Mouse (Mus musculus) A20 (cell line): ENCODE results near the gene Eif4ebp2.

ENCODE experiments used
- DNase-seq: peaks from one replicate; pipeline ENCODE4 v3.0.0-alpha.2; 2011; ENCODE audit warnings: low read depth, low spot score

Gene Eif4ebp2

DNA sequence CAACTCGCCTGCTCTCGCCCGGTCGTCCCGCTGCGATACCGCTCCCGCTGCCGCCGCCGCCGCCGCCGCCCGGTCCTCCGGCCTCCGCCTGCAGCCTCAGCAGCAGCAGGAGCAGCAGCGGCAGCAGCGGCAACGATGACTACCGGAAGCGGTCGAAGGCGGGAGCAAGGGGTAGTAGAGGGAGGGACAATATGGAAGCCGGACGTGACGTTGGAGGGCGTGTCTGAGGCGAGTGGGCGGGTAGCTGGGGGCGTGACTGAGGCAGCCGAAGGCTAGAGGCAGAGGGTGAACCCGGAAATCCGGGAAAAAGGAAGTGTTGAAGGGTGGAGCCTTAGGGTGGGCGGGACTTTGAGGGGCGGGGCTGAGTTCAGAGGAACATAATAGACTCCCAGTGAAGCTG is at the start of gene Eif4ebp2:
Gene Eif4ebp2, minus strand, starts transcription at position 17 of the 400 bp plus-strand sequence.
- DNase-seq: peak; percentile 99

DNA sequence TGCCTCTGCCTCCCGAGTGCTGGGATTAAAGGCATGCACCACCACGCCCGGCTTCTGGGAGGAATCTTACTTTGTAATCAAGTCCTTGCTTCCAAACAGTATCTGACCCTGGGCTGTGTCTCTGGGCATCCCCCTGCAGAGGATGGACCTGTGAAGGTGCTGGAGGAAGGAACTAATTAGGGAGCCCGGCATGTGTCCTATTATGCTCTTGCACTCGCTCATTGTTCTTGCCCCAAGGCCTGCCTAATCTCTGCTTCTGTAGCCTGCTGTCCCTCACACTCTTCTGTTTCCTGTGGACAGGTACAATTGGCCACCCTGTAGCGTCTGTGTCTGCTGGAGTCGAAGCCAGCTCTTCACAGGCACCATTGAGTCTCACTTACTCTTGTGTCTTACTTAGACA is 48.3 kb upstream of the Eif4ebp2 start:
- DNase-seq: no peak

DNA sequence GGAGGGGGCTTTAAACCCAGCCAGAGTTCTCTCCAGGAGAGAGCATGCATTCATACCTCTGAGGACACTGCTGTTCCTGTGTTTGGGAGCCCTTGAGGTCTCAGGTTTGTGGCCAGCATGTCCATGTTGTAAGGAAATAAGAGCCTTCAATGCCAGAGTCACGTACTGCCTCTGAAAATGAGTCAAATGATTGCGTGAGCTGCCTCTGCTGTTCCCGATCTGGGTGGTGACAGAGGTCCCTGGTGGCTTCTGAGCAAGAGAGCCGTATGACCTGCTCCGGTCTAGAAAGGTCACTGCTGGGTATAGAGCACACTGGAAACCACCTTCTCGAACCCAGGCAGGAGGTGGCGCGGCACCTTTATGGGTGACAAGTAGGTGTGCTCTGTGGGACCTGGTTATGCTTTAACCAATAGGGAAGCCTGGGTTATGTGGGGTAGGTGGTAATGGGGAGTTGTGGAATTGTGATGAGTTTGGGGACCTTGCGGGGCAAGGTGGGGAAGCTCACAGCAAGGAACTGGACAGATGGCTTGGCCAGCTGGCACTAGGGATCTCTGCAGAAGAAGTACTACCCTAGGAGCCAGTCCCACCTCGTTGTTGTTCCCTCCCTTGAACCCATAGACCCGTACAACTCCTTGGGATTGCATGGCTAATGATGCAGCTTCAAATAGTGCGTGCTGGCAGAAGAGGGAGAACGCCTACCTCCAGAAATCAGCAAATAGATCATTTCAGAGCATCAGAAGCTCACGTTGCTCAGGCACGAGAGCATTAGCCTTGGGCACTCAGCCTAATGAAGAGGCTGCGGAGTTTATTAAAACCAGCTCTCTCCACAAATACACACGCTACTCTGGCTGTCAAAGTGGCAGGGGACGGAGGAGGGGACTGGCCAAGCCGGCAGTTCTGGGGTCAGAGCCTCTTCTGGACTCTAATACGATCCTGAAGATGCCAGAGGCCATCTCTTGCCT is 47.3 kb upstream of the Eif4ebp2 start:
- DNase-seq: no peak

DNA sequence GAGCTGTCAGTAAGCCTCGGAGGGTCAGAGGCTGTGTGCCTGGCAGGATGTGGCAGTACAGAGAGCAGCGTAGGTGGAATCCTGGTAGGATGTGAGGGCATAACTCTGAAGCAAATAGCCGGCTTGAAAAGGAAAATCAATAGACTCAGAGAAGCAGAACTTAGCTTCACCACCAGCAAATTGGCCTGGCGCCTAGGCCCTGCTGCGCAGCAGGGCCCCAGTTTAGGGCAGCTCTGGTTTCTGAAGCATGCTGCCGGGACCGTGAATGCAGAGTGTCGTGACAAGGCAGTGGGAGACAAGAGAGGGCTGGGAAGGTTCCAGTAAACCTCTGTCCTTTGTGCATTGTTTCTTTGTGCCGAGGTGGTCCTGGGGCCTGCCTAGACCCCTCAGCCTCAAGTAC is 43.8 kb upstream of the Eif4ebp2 start:
- DNase-seq: no peak

DNA sequence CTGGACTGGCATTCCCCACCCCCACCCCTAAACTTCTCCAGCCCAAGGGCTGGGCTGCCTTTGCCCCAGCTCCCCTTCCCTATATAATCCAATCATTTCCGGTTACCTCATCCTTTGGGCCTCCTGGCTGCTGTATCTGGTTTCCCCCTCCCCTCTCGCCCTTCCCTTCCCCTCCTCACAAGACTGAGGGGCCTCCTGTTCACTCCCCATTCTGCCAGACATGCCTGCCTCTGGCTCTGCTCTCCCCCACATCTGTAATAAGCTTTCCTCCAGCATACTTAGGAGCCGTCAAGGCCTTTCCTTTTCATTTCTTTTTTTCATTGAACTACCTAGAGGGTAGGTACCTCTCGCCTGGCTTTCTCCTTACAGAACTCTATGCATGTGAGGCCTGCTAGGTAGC is 43.0 kb upstream of the Eif4ebp2 start:
- no peak for DNase-seq

DNA sequence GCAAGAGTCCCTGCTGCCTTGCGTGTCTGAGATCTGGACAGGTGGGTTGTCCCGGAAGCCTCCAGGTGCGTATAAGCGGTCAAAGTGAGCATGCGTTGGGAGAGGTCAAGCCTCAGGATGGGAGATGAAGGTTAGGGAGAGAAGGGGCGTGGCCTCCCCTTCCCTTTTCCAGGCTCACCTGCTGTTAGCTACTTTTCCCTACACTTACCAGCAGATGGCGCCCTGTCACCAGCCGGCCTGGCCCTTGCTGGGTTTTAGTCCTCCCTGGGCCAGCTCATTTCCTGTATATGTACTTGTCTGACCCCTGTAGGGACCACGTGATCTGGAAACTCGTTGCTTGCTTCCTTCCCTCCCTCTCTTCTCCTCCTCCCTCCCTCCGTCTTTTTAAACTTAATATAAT is 39.6 kb upstream of the Eif4ebp2 start:
- DNase-seq: peak; percentile 87

DNA sequence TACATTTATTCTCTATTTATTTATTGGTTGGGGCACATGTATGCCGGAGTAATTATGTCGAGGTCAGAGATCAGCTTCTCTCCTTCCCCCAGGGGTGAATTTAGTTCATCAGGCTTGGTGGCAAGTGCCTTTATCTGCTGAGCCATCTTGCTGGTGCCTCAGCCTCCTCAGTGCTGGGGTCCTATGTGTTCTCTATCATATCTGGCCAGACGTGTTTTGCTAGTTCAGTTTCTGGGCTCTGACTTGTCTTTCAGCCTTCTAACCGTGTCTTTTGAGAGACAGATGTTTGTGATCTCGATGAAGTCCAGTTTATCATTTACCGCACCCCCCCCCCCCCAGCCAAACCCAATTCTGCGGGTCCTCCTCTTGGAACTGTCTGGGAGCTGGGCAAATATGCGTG is 39.1 kb upstream of the Eif4ebp2 start:
- no peak for DNase-seq

DNA sequence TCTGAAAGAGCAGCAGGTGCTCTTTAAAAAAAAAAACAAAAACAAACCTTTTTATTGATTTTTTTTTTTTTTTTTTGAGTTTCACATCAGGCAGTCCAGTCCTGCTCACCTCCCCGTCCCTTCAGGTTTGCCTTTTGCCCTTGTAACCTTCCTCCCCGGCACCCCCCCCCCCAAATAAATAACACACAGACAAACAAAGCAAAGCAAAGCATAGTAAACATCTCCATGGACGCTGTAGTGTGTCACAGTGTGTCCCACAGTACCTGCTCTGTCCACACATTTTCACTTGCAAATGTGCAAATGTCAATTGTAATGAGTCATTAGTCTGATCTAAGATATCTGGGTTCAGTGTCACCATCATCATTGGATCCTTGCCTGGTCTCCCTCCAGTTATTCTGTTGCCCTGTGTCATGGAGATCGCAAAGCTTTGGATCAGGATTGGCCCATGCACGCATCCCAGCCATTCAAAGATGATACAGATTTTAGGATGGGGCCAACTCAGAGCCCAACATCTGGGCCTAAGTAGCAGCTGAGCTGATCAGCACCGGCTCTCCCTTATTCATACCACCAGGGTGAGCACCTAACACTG is 36.2 kb upstream of the Eif4ebp2 start:
- no peak for DNase-seq

DNA sequence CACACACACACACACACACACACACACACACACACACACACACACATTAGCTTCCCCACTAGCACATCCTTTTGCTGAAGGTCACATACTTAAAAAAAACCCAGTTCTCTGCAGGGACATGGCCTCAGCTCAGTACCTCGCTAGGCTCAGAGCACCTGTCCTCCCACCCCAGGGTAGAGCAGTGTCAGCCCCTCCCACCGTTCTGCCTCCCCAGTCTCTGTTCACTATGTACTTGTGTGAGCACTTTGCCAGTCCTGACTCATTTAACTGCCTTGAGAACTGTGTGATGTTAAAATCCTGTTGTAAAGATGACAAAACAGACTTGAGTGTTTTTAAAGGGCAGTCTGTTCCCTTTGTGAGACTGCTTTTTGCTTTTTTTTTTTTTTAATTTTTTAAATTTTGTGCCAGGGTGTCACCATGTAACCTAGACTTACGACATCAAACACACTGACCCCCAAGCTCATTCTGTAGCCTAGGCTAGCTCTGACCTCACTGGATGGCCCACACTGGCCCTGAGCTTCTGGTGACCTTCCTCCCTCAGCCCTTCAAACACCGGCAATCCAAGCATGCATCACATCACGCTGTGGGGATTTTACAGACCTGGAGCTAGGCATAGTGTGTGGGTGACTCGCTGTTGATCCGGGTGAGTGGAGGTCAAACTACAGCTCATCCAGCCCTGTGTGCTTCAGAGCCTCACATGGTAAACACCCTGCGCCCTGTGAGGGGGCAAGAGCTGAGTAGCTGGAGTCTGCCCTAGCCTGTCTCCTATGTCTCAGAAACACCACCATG is 34.3 kb upstream of the Eif4ebp2 start:
- no peak for DNase-seq

DNA sequence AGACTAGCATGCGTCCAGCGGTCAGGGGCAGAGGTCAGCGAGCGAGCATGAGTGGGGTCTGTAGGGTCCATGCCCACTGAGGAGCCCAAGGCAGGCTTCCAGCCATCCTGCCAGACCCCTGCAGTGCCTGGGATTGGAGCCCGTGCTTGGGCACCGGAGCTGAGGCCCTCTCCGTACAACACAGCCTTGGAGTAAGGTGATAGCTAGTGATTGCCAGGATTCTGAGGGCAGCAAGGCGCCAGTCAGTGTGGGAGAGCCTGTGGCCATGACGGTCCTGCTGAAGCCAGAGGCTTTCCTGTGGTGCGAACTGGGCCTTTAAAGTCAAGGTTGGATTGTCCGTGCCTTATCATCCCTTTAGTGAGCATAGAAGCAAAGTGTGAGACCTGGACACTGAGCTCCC is 32.3 kb upstream of the Eif4ebp2 start:
- DNase-seq: no peak

DNA sequence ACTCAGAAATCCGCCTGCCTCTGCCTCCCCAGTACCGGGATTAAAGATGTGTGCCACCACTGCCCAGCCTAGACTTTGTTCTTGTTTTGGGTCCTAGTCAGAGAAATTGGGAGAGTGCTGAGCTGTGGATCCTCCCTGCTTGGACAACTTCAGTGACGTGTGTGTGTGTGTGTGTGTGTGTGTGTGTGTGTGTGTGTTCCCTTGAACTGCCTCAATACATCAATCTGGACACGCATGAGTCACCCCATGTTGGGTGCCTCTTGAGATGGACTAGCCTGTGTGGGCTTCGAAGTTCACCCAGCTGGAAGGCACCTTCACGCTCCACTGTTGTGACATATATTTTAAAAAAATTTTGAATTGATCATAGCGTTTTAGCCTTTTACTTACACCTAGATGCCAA is 30.3 kb upstream of the Eif4ebp2 start:
- no peak for DNase-seq

DNA sequence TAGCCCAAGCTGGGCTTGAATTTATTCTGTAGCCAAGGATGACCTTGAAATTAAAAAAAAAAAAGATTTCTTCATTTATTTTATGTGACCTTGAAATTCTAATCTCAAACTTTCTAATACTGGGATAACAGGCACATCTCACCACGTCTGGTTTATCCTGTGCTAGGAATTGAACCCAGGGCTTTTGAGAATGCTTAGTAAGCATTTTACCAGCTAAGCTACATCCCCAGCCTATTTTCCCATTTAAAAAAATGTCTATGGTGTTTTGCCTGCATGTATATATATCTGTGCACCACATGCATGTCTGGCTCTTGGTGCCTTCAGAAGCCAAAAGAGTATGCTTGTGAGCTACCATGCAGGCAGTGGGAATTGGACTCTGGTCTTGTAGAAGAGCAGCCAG is 28.0 kb upstream of the Eif4ebp2 start:
- DNase-seq: no peak

DNA sequence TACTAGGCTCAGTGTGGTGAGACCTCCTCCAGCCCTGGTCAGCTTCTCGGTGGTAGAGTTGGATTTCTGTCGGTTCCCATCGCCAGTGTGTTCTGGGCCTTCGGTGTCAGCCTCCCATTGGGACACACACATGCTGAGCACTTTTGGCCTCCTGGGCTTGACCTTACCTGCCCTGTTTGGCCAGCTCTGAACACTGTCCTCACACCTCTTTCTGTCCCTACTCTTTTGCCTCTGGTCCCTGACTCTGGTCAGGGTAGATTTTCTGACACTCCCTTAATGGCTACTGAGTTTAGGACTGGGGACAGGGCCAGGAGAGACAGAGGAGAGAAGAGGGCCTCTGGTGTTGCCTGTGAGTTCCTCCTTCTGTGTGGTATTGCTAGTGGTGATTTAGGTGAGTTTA is 27.5 kb upstream of the Eif4ebp2 start:
- no peak for DNase-seq

DNA sequence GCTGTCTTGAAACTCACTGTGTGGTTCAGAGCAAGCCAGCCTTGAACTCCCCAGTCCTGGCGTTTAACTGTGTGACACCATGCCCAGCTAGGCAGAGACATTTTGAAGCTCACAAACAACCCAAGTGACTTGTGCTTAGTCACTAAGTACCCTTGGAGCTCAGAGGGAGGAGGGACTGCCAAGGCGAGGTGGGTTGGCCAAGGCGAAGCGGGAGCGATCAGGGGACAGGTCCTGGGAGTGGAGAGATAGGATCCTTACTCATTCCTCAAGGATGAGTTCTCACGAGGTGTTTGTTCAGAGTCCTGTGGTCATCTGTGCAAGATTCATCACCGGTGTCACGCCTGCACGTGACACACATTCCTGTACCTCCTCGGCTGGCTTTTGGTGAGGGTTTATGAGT is 27.0 kb upstream of the Eif4ebp2 start:
- no peak for DNase-seq

DNA sequence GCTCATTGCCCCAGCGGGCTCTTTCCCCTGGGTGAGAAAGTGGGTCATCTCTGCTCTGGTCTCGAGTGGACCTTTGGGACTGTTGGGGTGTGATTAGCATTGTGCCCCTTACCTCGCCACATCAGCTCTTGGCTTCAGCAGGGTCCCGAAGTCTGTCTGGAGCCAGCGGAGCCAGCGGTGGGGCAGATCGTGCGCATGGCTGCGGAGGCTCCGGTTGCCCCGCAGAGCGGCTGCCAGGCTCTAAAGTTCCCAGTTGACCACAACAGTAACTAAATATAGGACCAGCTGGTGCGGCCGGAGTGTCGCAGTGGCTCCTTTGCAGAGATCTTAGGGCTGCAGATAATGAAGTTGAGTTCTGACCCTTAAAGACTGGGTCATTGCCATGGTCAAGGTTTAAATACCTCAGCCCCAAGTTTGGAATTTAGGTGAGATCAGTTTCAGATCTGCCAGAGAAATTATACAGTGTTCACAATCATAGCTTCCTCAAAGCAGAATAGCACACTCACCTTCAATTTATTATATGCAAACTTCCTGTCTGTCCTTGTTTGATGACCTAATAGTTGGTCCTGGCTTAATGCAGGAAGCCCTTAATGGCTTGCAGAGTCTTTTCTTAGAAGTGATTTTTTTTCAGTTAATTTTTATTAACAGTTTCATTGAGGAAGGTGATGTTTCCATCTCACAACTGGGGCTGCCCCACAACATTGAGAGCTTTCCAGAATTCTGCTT is 24.1 kb upstream of the Eif4ebp2 start:
- DNase-seq: peak; percentile 14

DNA sequence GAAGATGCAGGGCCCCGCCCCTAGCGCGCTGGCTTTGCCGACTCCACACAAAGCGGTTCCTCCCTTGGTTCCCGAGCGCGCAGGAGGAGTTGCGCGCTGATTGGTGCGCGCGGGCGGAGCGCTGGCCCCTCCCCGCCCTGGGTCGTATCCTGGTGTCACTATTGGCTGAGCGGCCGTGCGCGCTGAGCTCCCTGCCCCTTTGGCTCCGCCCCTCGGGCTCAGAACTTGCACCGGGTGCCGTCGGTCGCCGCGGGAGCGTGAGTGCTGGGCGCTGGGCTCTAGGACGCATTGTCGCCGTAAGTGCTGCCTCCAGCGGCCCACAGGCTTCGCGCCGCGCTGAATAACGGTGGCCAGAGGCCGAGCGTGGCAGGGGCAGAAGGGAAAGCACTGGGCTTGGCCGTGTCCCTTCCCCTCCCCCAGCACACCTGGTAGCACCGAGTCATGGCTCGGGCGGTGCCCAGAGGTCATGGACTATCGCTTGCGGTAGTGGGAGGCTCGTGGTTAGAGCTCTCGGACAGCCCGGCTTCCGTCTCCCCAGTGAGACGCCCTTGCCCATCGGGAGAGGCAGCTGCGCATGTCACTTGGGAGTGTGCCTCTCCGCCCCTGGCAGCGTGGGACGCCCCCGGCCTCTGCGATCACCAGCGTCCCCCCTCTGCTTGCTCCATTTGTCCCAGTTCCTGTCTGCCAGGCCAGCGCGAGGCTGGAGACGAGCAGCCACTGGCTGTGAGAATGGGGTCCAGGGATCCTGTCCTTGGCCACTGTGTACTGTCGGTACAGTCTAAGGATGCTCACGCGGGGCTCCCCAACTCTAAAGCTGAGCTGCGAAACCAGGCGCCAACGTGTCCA is 23.4 kb upstream of the Eif4ebp2 start, which contains the start of gene Lrrc20:
Gene Lrrc20, plus strand, starts transcription at position 208 of the 846 bp plus-strand sequence.
- peak; percentile 98 for DNase-seq

DNA sequence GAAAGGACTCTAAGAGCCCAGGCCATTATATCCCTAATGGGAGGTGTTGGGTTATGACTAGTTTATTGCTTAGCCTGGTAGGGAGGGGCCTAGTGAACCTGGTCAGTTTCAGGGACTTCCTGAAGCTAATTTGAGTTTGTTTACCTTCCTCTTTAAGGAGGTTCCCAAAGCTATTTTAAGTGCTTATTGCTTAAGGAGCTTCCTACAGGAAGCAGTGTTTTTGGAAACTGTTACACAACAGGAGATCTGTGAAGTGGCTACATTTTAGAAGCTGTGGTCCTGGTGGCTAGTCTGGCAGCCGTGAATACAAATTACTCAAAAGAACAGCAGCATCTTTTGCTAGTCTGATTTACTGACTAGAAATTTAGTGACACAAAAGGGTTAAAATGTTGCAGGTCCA is 21.9 kb upstream of the Eif4ebp2 start:
- DNase-seq: no peak

DNA sequence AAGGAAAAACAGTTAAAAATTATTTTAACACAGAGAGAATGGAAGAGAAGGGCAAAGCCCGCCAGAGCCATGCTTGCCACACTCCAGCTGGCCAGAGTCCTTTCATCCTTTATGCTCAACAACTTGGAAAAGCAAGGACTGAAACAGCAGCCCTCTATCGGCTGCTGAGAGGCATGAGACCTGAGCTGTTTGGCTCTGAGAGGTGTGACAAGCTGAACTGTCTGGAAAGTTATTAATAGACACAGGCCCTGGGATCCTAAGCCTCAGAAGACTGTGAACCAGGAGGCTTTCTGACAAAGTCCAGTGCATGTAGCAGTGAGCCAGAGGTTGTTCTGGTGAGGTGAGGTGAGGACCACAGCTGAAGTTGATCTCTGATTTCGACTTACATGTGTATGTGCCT is 21.2 kb upstream of the Eif4ebp2 start:
- DNase-seq: no peak

DNA sequence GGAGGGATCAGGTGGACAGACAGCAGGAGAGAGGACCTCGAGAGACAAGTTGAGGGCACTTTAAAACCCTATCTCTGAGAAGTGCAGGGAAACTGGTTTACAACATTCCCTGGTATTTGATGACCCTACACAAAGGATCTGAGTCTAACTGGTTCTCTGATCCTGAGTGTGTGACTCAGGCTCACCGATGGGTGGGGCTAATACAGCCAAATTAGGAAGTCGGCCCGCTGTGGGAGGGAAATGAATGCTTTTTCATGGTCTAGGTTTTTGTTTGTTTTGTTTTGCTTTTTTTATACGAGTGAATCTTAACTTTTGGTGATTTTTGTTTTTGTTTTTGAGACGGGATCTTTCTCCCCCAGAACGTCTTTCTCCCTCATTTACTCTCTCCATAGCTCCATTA is 16.4 kb upstream of the Eif4ebp2 start:
- peak; percentile 56 for DNase-seq

DNA sequence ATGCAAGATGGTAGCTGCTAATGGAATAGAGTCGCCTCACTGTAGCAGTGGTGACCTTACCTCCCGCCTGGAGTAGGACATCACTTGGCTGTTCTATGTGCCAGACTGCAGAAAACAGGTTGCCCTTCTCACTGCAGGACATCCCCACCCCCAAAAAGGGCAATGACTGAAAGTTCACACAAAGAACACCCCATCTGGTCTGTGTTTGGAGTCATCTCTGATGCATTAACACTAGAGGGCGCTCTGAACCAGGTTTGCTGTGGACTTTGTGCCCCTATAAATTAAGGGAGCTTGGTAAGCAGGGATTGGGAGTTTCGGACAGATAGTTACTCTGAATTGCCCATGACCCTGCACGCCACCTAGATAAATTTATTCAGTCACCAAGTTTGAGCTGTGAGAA is 14.4 kb upstream of the Eif4ebp2 start:
- DNase-seq: peak; percentile 75

DNA sequence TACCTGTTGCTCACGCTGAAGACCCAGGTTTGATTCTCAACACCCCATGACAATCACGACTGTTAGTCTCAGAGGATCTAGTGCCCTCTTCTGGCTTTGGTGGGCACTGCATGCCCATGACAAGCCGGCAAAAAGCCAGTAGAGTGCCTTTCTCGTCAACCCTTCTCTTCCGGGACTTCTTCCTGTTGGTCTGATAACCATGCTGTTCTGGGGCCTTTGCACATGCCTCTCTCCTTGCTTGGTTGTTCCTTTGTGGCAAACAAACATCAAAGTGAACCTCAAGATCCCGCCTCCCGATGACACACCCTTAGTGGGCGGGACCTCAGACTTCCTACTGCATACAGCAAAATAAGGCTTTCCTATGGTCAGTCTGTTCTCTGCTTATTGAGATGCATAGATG is 13.8 kb upstream of the Eif4ebp2 start:
- DNase-seq: peak; percentile 75
